Mouse (Mus musculus) liver, embryonic 16.5 days (tissue): ENCODE data around the gene Rbmy. TPM values are rescaled to one million over a fixed set of nuclear protein-coding genes. Genes with fewer than 3 reads are reported as not detected.
"Not testable (repeated sequence)": the region's sequence is repeated elsewhere in the genome, so short reads cannot be mapped to it uniquely, and the experiment has no call there.

Experiments used
- ATAC-seq: fragments of 200-750 bp; cut with Nextera tagmentation; 2 replicates; pipeline ENCODE4 v1.8.0; 2017; ENCODE audit warnings: low read depth, mild to moderate bottlenecking, moderate number of reproducible peaks, moderate library complexity
- H3K27ac ChIP-seq: fragments of 300-500 bp; sonication (generic); 2 replicates; pipeline ENCODE4 v1.5.1; 2014; ENCODE audit warnings: mild to moderate bottlenecking, low read length
- H3K27me3 ChIP-seq: fragments of 300-500 bp; sonication (generic); 2 replicates; pipeline ENCODE4 v1.6.1; 2014; ENCODE audit warnings: low read depth, low read length, mixed read lengths; ENCODE audit not compliant: control insufficient read depth, insufficient read depth
- H3K36me3 ChIP-seq: fragments of 300-500 bp; sonication (generic); 2 replicates; pipeline ENCODE4 v1.6.1; 2014; ENCODE audit warnings: mild to moderate bottlenecking; ENCODE audit not compliant: control insufficient read depth, insufficient read depth
- H3K4me1 ChIP-seq: fragments of 300-500 bp; sonication (generic); 2 replicates; pipeline ENCODE4 v1.6.1; 2014; ENCODE audit warnings: low read depth, low read length, mixed read lengths; ENCODE audit not compliant: control insufficient read depth
- H3K4me2 ChIP-seq: fragments of 300-500 bp; sonication (generic); 2 replicates; pipeline ENCODE4 v1.6.1; 2014; ENCODE audit warnings: low read depth, low read length, mixed read lengths
- H3K4me3 ChIP-seq: fragments of 300-500 bp; sonication (generic); 2 replicates; pipeline ENCODE4 v1.5.1; 2014; ENCODE audit warnings: low read depth, mild to moderate bottlenecking, low read length
- H3K9ac ChIP-seq: fragments of 300-500 bp; sonication (generic); 2 replicates; pipeline ENCODE4 v1.6.1; 2014; ENCODE audit warnings: low read depth, low read length
- H3K9me3 ChIP-seq: fragments of 300-500 bp; sonication (generic); replicated peaks from 2 replicates; pipeline ENCODE4 v1.6.1; 2016; ENCODE audit warnings: low read length; ENCODE audit not compliant: control insufficient read depth
- WGBS: fragments of 180-500 bp; shearing (Covaris S2); extraction: QIAGEN DNeasy Blood & Tissue Kit; methylation state at CpG from one replicate; pipeline ENCODE4 v1.1.7; 2014; ENCODE audit not compliant: insufficient replicate concordance; 5-methylcytosine and 5-hydroxymethylcytosine counted together
- polyA plus RNA-seq: library from polyadenylated mRNA; unstranded; fragments of >200 nt; fragmentation: Nextera tagmentation; extraction: Ambion mirVana; gene quantifications from 2 replicates; pipeline ENCODE4 v1.2.1, GENCODE M21; 2015

Gene Rbmy
- polyA plus RNA-seq, result not detected in 2 replicates

DNA sequence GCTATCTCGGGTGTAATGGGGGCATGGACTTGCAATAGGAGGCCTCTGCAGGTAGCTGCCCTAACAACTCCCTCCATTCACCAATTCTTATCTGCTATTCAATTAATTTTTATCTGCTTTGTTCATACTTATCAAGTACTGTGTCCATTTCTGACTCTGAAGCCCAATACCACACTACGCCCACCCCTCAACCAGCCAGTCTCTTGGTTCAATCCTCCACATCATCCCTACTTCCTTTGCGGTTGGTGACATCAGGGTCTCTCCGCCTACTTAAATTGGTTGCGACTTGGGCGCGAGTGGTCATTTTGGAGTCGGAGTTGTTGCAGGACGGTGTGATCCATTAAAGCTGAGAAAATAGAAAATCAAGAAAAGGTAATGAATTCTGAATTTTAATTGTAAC, at the start of gene Rbmy, which contains the start of gene Gm10256:
Gene Rbmy, plus strand, starts transcription at position 301 of the 400 bp plus-strand sequence.
Gene Gm10256, plus strand, starts transcription at position 320 of the 400 bp plus-strand sequence.
- WGBS, result no CpG with 5 or more reads among the region's 9 CpGs
- not testable (repeated sequence) for ATAC-seq, H3K27ac ChIP-seq, H3K36me3 ChIP-seq, H3K4me1 ChIP-seq, H3K9ac ChIP-seq, H3K9me3 ChIP-seq, H3K4me3 ChIP-seq, H3K4me2 ChIP-seq, H3K27me3 ChIP-seq

DNA sequence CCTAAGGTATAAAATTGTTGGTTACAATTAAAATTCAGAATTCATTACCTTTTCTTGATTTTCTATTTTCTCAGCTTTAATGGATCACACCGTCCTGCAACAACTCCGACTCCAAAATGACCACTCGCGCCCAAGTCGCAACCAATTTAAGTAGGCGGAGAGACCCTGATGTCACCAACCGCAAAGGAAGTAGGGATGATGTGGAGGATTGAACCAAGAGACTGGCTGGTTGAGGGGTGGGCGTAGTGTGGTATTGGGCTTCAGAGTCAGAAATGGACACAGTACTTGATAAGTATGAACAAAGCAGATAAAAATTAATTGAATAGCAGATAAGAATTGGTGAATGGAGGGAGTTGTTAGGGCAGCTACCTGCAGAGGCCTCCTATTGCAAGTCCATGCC, 34.4 kb upstream of the Rbmy start, which contains the start of gene Gm4064:
Gene Gm4064, minus strand, starts transcription at position 101 of the 400 bp plus-strand sequence.
- not testable (repeated sequence) for H3K36me3 ChIP-seq, H3K9me3 ChIP-seq, H3K4me3 ChIP-seq, H3K27me3 ChIP-seq, H3K9ac ChIP-seq, H3K4me1 ChIP-seq, ATAC-seq, H3K4me2 ChIP-seq, H3K27ac ChIP-seq
- no CpG with 5 or more reads among the region's 8 CpGs for WGBS

Other genes starting within 250 kb of the Rbmy start
- gene H2al2c, start 231.6 kb upstream of the Rbmy start, polyA plus RNA-seq, result not detected in 2 replicates
- not detected in 2 replicates for gene Sry, start 167.0 kb upstream of the Rbmy start, polyA plus RNA-seq
- not detected in 2 replicates for gene H2al2b, start 110.0 kb upstream of the Rbmy start, polyA plus RNA-seq
- gene Gm4064, start 34.5 kb upstream of the Rbmy start, polyA plus RNA-seq, result not detected in 2 replicates
- not detected in 2 replicates for gene Gm10256, start within 50 bp of the Rbmy start, polyA plus RNA-seq
- gene Gm10352, start 70.3 kb downstream of the Rbmy start, polyA plus RNA-seq, result not detected in 2 replicates
- not detected in 2 replicates for gene Gm29289, start 101.9 kb downstream of the Rbmy start, polyA plus RNA-seq